Mouse (Mus musculus) erythroblast, embryonic 14.5 days (primary cell): ENCODE results near the gene Stag2. TPM values are rescaled to one million over a fixed set of nuclear protein-coding genes. Genes with fewer than 3 reads are reported as not detected.

Source experiments
- H3K27me3 ChIP-seq: 2 replicates; pipeline ENCODE4 v1.6.1; 2012; ENCODE audit warnings: inconsistent platforms; ENCODE audit not compliant: control insufficient read depth
- H3K36me3 ChIP-seq: 2 replicates; pipeline ENCODE4 v1.6.1; 2012; ENCODE audit warnings: mild to moderate bottlenecking, inconsistent platforms; ENCODE audit not compliant: control insufficient read depth
- H3K4me1 ChIP-seq: 2 replicates; pipeline ENCODE4 v1.6.1; 2012; ENCODE audit warnings: inconsistent platforms; ENCODE audit not compliant: control insufficient read depth
- H3K4me3 ChIP-seq: replicated peaks from 2 replicates; pipeline ENCODE3; 2012; ENCODE audit warnings: moderate library complexity, mild to moderate bottlenecking, inconsistent platforms
- H3K9me3 ChIP-seq: 2 replicates; pipeline ENCODE4 v1.6.1; 2012; ENCODE audit warnings: low read length, inconsistent platforms, mixed read lengths; ENCODE audit not compliant: control insufficient read depth
- GATA1 ChIP-seq: IDR thresholded peaks from 2 replicates; pipeline ENCODE4 v1.6.1; 2012; ENCODE audit warnings: low read length, inconsistent platforms, mixed read lengths
- TAL1 ChIP-seq: IDR thresholded peaks from 3 replicates; pipeline ENCODE4 v1.6.1; 2012; ENCODE audit warnings: low read length, inconsistent platforms, mixed read lengths
- polyA plus RNA-seq: library from polyadenylated mRNA; stranded (reverse); fragments of >175 nt; gene quantifications from 2 replicates; pipeline ENCODE4 v1.2.3, GENCODE M21; 2012

The Stag2 gene
- polyA plus RNA-seq, 1 experiment, result 0.69 TPM

- TF ChIP-seq TAL1 (no peak), GATA1 (no peak)
- Histone ChIP-seq H3K4me1 (peaks cover 11% of the 10 kb centered on the region), H3K9me3 (peaks cover 4% of the 10 kb centered on the region), H3K27me3 (no peaks in the 10 kb centered on the region; the same call in 1 of the 2 replicates), H3K36me3 (no peaks in the 10 kb centered on the region), H3K4me3 (peak overlapping the region; percentile 84)
These were observed 634 bp downstream of the Stag2 start for GRCm38 (mm10) chrX:42149557-42150345.

DNA sequence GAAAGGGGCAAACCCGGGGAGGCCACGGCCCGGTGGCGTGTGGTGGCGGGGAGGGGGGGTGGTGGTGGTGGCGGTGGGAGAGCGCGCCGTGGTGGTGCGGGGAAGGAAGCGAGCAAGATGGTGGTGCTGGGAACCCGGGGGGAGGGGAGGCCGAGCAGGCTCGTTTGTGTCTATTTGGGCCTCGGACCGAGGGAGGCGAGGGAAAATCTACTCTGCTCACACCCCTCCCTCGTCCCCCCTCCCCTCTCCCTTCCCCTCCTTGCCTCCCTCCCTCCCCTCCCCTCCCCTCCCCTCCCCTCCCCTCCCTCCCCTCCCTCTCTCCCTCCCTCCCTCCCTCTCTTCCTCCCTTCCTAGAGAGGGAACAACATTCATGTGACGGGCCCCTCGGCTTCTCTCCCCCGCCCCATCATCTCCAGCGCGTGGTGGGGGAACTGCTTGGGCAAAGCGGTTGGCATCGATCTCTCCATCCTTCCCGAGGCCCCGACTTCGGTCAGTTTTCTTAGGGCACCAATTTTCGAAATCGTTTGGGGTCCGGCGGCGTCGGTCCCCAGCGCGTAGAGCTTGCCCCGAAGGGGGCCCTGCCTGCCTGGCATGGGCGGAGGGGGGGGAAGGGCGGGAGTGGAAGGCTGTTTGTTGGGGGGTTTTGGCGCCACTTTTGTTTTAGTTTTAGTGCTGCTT, 1.4 kb downstream of the Stag2 start:
- peaks cover 4% of the 10 kb centered on the region for H3K9me3 ChIP-seq
- TF ChIP-seq TAL1 (no peak), GATA1 (no peak)
- peaks cover 15% of the 10 kb centered on the region for H3K4me1 ChIP-seq
- H3K36me3 ChIP-seq, result no peaks in the 10 kb centered on the region
- H3K4me3 ChIP-seq, result peak overlapping the region; percentile 84
- H3K27me3 ChIP-seq, result no peaks in the 10 kb centered on the region; the same call in 1 of the 2 replicates

- Histone ChIP-seq H3K27me3 (no peaks in the 10 kb centered on the region; the same call in 1 of the 2 replicates), H3K36me3 (no peaks in the 10 kb centered on the region), H3K9me3 (peaks cover 4% of the 10 kb centered on the region), H3K4me3 (peak overlapping the region; percentile 84), H3K4me1 (peaks cover 19% of the 10 kb centered on the region)
- TF ChIP-seq GATA1, result no peak
- TF ChIP-seq TAL1, result no peak
These were observed 2.1 kb downstream of the Stag2 start for GRCm38 (mm10) chrX:42151024-42151754.

- H3K27me3 ChIP-seq, result no peaks in the 10 kb centered on the region; the same call in 1 of the 2 replicates
- H3K9me3 ChIP-seq, result peaks cover 4% of the 10 kb centered on the region
- TF ChIP-seq GATA1 (no peak), TAL1 (no peak)
- peaks cover 2% of the 10 kb centered on the region; the same call in 1 of the 2 replicates for H3K36me3 ChIP-seq
- peak overlapping the region; percentile 84 for H3K4me3 ChIP-seq
- H3K4me1 ChIP-seq, result peaks cover 19% of the 10 kb centered on the region
These were observed 2.8 kb downstream of the Stag2 start for GRCm38 (mm10) chrX:42151903-42152369.

- H3K27me3 ChIP-seq, result no peaks in the 10 kb centered on the region; the same call in 1 of the 2 replicates
- peaks cover 4% of the 10 kb centered on the region for H3K9me3 ChIP-seq
- peaks cover 2% of the 10 kb centered on the region; the same call in 1 of the 2 replicates for H3K36me3 ChIP-seq
- TF ChIP-seq GATA1 (no peak), TAL1 (no peak)
- peak overlapping the region; percentile 84 for H3K4me3 ChIP-seq
- H3K4me1 ChIP-seq, result peaks cover 16% of the 10 kb centered on the region
These were observed 3.9 kb downstream of the Stag2 start for GRCm38 (mm10) chrX:42153056-42153455.

DNA sequence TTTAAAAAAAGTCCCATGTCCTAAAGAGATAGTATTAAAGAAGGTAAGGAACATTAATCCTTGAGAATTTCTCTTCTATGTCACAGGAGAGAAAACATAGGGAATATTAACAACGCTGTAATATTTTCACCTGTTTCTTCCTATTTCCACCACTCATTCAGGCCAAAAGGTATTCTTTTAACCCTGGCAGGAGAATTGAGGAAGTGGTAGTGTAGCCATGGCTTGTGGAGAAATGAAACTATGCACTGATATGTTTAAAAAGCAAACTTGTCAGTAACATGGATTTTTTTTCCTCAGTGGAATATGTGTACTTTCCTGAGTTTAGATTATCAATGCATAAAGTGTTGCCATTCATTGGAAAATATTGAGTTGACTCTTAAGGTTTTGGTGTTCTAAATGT, 16.3 kb downstream of the Stag2 start:
- no peak overlapping the region for H3K4me3 ChIP-seq
- TF ChIP-seq GATA1 (no peak), TAL1 (no peak)
- no peaks in the 10 kb centered on the region for H3K27me3 ChIP-seq
- H3K36me3 ChIP-seq, result peaks cover 21% of the 10 kb centered on the region
- H3K9me3 ChIP-seq, result no peaks in the 10 kb centered on the region
- H3K4me1 ChIP-seq, result no peaks in the 10 kb centered on the region; the same call in none of the 2 replicates

GRCm38 (mm10) chrX:42170811-42171210, 21.7 kb downstream of the Stag2 start:
- Histone ChIP-seq H3K4me1 (peaks cover 4% of the 10 kb centered on the region), H3K27me3 (no peaks in the 10 kb centered on the region), H3K9me3 (no peaks in the 10 kb centered on the region), H3K4me3 (no peak overlapping the region), H3K36me3 (peaks cover 28% of the 10 kb centered on the region)
- TF ChIP-seq TAL1 (no peak), GATA1 (no peak)

GRCm38 (mm10) chrX:42187590-42187989, 38.5 kb downstream of the Stag2 start:
- H3K9me3 ChIP-seq, result no peaks in the 10 kb centered on the region
- no peaks in the 10 kb centered on the region for H3K27me3 ChIP-seq
- H3K36me3 ChIP-seq, result peaks cover 24% of the 10 kb centered on the region
- no peak for TF ChIP-seq GATA1
- no peak for TF ChIP-seq TAL1
- peaks cover 4% of the 10 kb centered on the region for H3K4me1 ChIP-seq
- H3K4me3 ChIP-seq, result no peak overlapping the region
